Mouse (Mus musculus): Measurements from ENCODE around the gene Rasl2-9. TPM values are rescaled to one million over a fixed set of nuclear protein-coding genes. Genes with fewer than 3 reads are reported as not detected.
A peak's percentile ranks its signal among the peaks of the same experiment; 100 is the strongest.
"Not testable (repeated sequence)": the region's sequence is repeated elsewhere in the genome, so short reads cannot be mapped to it uniquely, and the experiment has no call there.

Gene Rasl2-9
- polyA plus RNA-seq, 1 experiment from 2014 or later: 0.79 TPM

DNA sequence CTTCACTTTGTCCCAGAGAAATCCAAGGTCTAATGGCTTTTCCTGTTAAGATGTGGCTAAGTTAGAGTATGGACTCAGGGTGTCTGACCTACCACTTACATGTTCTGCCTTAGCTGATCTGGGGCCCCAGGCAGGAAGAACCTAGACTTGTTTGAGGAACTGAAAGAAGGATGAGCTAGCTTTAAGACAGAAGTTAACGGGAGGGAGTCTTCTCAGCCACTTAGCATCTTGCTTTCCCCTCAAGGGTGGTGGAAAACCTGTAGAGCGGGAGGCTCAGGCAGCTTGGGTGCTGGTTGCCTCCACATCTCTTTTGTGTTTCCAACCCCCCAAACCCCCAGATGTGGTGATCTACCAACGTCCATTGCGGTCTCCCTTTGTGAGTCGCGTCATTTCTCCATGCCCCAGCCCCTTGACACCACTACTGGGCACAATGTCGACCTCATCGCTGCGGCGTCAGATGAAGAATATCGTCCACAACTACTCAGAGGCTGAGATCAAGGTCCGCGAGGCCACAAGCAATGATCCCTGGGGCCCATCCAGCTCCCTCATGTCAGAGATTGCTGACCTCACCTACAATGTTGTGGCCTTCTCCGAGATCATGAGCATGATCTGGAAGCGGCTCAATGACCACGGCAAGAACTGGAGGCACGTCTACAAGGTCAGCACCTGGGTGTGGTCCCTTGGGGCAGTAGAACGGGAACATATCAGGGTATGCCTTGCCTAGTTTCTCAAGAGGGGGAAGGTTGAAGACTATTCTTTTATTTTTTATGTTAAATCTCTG lies 42.2 kb downstream of the Rasl2-9 start:
- Histone ChIP-seq H3K9me3 (replicated peaks; ENCODE audit: low read length) (no peaks in the 10 kb centered on the region), H3K9ac (ENCODE audit: low read depth, low read length) (peak overlapping the region; percentile 18; the same call in 1 of the 2 replicates), H3K4me3 (replicated peaks; ENCODE audit: low read depth, low read length) (no peak overlapping the region), H3K27ac (no peak overlapping the region), H3K27me3 (ENCODE audit: insufficient read depth, low read length) (no peaks in the 10 kb centered on the region), H3K4me2 (ENCODE audit: low read length) (no peak overlapping the region), H3K36me3 (ENCODE audit: insufficient read depth, low read length) (peaks cover 30% of the 10 kb centered on the region; the same call in 1 of the 2 replicates), H3K4me1 (replicated peaks; ENCODE audit: insufficient read depth, low read length) (no peaks in the 10 kb centered on the region; the same call in 1 of the 2 replicates)
- ATAC-seq (replicated peaks; ENCODE audit: low FRiP score, low read depth): no peak
- no peak for DNase-seq (ENCODE audit: low spot score)
- no peak for TF ChIP-seq CTCF (IDR thresholded peaks at IDR 0.05; ENCODE audit: low read depth)
- 87% methylated on average over 18 of the region's 18 CpGs for WGBS

DNA sequence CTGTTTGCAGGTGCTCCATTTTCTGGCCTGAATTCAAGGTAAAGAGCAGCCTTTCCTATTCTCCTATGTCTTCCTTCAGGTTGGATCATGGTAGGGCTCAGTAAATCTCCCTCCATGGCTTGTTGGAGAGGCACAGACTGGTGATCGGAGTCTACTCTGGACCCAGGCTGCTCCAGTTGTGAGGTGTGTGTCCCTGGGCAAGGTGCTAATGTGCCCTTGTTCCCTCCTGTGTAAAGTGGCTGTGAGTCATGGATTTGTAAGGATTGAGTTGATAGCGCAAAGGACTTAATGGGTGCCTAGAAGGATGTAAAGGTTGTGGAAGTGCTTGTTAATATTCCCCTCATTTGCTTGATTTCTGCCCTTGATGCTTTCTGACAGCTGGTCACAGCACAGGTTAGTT lies 43.8 kb downstream of the Rasl2-9 start:
- Histone ChIP-seq H3K4me2 (ENCODE audit: low read length) (no peak overlapping the region), H3K36me3 (ENCODE audit: insufficient read depth, low read length) (peaks cover 41% of the 10 kb centered on the region; the same call in 1 of the 2 replicates), H3K4me1 (replicated peaks; ENCODE audit: insufficient read depth, low read length) (no peaks in the 10 kb centered on the region; the same call in 1 of the 2 replicates), H3K27me3 (ENCODE audit: insufficient read depth, low read length) (no peaks in the 10 kb centered on the region), H3K9ac (ENCODE audit: low read depth, low read length) (no peak overlapping the region), H3K4me3 (replicated peaks; ENCODE audit: low read depth, low read length) (no peak overlapping the region), H3K27ac (no peak overlapping the region), H3K9me3 (replicated peaks; ENCODE audit: low read length) (no peaks in the 10 kb centered on the region)
- DNase-seq (ENCODE audit: low spot score) (no peak), ATAC-seq (replicated peaks; ENCODE audit: low FRiP score, low read depth) (no peak)
- 92% methylated on average over 2 of the region's 2 CpGs for WGBS
- no peak for TF ChIP-seq CTCF (IDR thresholded peaks at IDR 0.05; ENCODE audit: low read depth)

GRCm38 (mm10) chr7:5081241-5081640 lies 44.5 kb downstream of the Rasl2-9 start:
- ATAC-seq (replicated peaks; ENCODE audit: low FRiP score, low read depth): no peak
- WGBS: 58% methylated on average over 6 of the region's 6 CpGs
- peaks cover 47% of the 10 kb centered on the region; the same call in 1 of the 2 replicates for H3K36me3 ChIP-seq (ENCODE audit: insufficient read depth, low read length)

GRCm38 (mm10) chr7:5080815-5081214 lies 44.9 kb downstream of the Rasl2-9 start:
- no peaks in the 10 kb centered on the region for H3K27me3 ChIP-seq (ENCODE audit: insufficient read depth, low read length)
- no peak for ATAC-seq (replicated peaks; ENCODE audit: low FRiP score, low read depth)
- H3K4me2 ChIP-seq (ENCODE audit: low read length): peak overlapping the region; percentile 61
- H3K9ac ChIP-seq (ENCODE audit: low read depth, low read length): peak overlapping the region; percentile 97
- no peak for TF ChIP-seq CTCF (IDR thresholded peaks at IDR 0.05; ENCODE audit: low read depth)
- DNase-seq (ENCODE audit: low spot score): no peak
- H3K9me3 ChIP-seq (replicated peaks; ENCODE audit: low read length): no peaks in the 10 kb centered on the region
- H3K4me3 ChIP-seq (replicated peaks; ENCODE audit: low read depth, low read length): peak overlapping the region; percentile 99
- WGBS: 11% methylated on average over 6 of the region's 6 CpGs
- H3K36me3 ChIP-seq (ENCODE audit: insufficient read depth, low read length): peaks cover 45% of the 10 kb centered on the region; the same call in 1 of the 2 replicates
- peak overlapping the region; percentile 96 for H3K27ac ChIP-seq
- H3K4me1 ChIP-seq (replicated peaks; ENCODE audit: insufficient read depth, low read length): no peaks in the 10 kb centered on the region; the same call in 1 of the 2 replicates

More at GRCm38 (mm10) chr7:5081241-5081640, 44.5 kb downstream of the Rasl2-9 start:
- no peaks in the 10 kb centered on the region for H3K9me3 ChIP-seq (replicated peaks; ENCODE audit: low read length)
- no peaks in the 10 kb centered on the region for H3K27me3 ChIP-seq (ENCODE audit: insufficient read depth, low read length)
- H3K9ac ChIP-seq (ENCODE audit: low read depth, low read length): peak overlapping the region; percentile 97
- peak overlapping the region; percentile 61 for H3K4me2 ChIP-seq (ENCODE audit: low read length)
- no peaks in the 10 kb centered on the region; the same call in 1 of the 2 replicates for H3K4me1 ChIP-seq (replicated peaks; ENCODE audit: insufficient read depth, low read length)
- no peak for DNase-seq (ENCODE audit: low spot score)
- peak overlapping the region; percentile 99 for H3K4me3 ChIP-seq (replicated peaks; ENCODE audit: low read depth, low read length)
- no peak for TF ChIP-seq CTCF (IDR thresholded peaks at IDR 0.05; ENCODE audit: low read depth)
- H3K27ac ChIP-seq: no peak overlapping the region

GRCm38 (mm10) chr7:5080010-5080751 lies 45.6 kb downstream of the Rasl2-9 start, which contains the start of gene Epn1:
Epn1 (plus strand) TSS chr7:5080235.
- H3K9me3 ChIP-seq (replicated peaks; ENCODE audit: low read length): no peaks in the 10 kb centered on the region
- peak within 1 kb of the TSS; percentile 61 for H3K4me2 ChIP-seq (ENCODE audit: low read length)
- no peak for TF ChIP-seq CTCF (IDR thresholded peaks at IDR 0.05; ENCODE audit: low read depth)
- H3K27me3 ChIP-seq (ENCODE audit: insufficient read depth, low read length): no peaks in the 10 kb centered on the region
- peak within 1 kb of the TSS; percentile 99 for H3K4me3 ChIP-seq (replicated peaks; ENCODE audit: low read depth, low read length)
- WGBS: under 1% methylated on average over 80 of the region's 81 CpGs
- peak; percentile 98 for DNase-seq (ENCODE audit: low spot score)
- peak within 1 kb of the TSS; percentile 96 for H3K27ac ChIP-seq
- H3K36me3 ChIP-seq (ENCODE audit: insufficient read depth, low read length): peaks cover 41% of the 10 kb centered on the region
- H3K4me1 ChIP-seq (replicated peaks; ENCODE audit: insufficient read depth, low read length): no peaks in the 10 kb centered on the region; the same call in 1 of the 2 replicates
- H3K9ac ChIP-seq (ENCODE audit: low read depth, low read length): peak within 1 kb of the TSS; percentile 97
- peak; percentile 97 for ATAC-seq (replicated peaks; ENCODE audit: low FRiP score, low read depth)

GRCm38 (mm10) chr7:5079365-5080009 lies 46.3 kb downstream of the Rasl2-9 start:
- not testable (repeated sequence) for DNase-seq (ENCODE audit: low spot score); H3K4me1 ChIP-seq (replicated peaks; ENCODE audit: insufficient read depth, low read length); H3K9me3 ChIP-seq (replicated peaks; ENCODE audit: low read length); ATAC-seq (replicated peaks; ENCODE audit: low FRiP score, low read depth); H3K27me3 ChIP-seq (ENCODE audit: insufficient read depth, low read length)
- H3K9ac ChIP-seq (ENCODE audit: low read depth, low read length): peak overlapping the region; percentile 97
- H3K27ac ChIP-seq: peak overlapping the region; percentile 96
- H3K36me3 ChIP-seq (ENCODE audit: insufficient read depth, low read length): peaks cover 38% of the 10 kb centered on the region
- H3K4me3 ChIP-seq (replicated peaks; ENCODE audit: low read depth, low read length): peak overlapping the region; percentile 99
- peak overlapping the region; percentile 61 for H3K4me2 ChIP-seq (ENCODE audit: low read length)
- WGBS: 39% methylated on average over 9 of the region's 13 CpGs

Data from kidney, postnatal 0 days (tissue).